Mouse (Mus musculus) forebrain, embryonic 11.5 days (tissue): ENCODE measurements at regions not wholly inside any gene's neighbourhood (a gene's known extent, or its start where the extent isn't known, plus 50 kb on each side); places are given as distances from the start of the nearest gene placed in this dataset.

Experiments used
- ATAC-seq: fragments of 200-750 bp; cut with Nextera tagmentation; replicated peaks from 2 replicates; pipeline ENCODE4 v1.8.0; 2017; ENCODE audit warnings: moderate TSS enrichment; ENCODE audit not compliant: low FRiP score
- DNase-seq: peaks from one replicate; pipeline ENCODE4 v3.0.0-alpha.2; 2017; ENCODE audit warnings: low spot score
- H3K27ac ChIP-seq: fragments of 300-500 bp; sonication (generic); 2 replicates; pipeline ENCODE4 v1.5.1; 2014; ENCODE audit warnings: low read depth, low read length
- H3K27me3 ChIP-seq: fragments of 300-500 bp; sonication (generic); 2 replicates; pipeline ENCODE4 v1.6.1; 2014; ENCODE audit warnings: mild to moderate bottlenecking, low read length, mixed read lengths; ENCODE audit not compliant: control insufficient read depth, insufficient read depth
- H3K36me3 ChIP-seq: fragments of 300-500 bp; sonication (generic); 2 replicates; pipeline ENCODE4 v1.6.1; 2014; ENCODE audit warnings: mild to moderate bottlenecking, low read length, moderate library complexity, mixed read lengths; ENCODE audit not compliant: control insufficient read depth, insufficient read depth
- H3K4me1 ChIP-seq: fragments of 300-500 bp; sonication (generic); replicated peaks from 2 replicates; pipeline ENCODE4 v1.6.1; 2014; ENCODE audit warnings: low read length, mixed read lengths; ENCODE audit not compliant: control insufficient read depth, insufficient read depth
- H3K4me2 ChIP-seq: fragments of 300-500 bp; sonication (generic); 2 replicates; pipeline ENCODE4 v1.6.1; 2014; ENCODE audit warnings: low read depth, mild to moderate bottlenecking, low read length, moderate library complexity, mixed read lengths; ENCODE audit not compliant: severe bottlenecking
- H3K4me3 ChIP-seq: fragments of 300-500 bp; sonication (generic); 2 replicates; pipeline ENCODE4 v1.5.1; 2014; ENCODE audit warnings: low read depth, low read length
- H3K9ac ChIP-seq: fragments of 300-500 bp; sonication (generic); 2 replicates; pipeline ENCODE4 v1.6.1; 2014; ENCODE audit warnings: low read length
- H3K9me3 ChIP-seq: fragments of 300-500 bp; sonication (generic); 2 replicates; pipeline ENCODE4 v1.6.1; 2016; ENCODE audit warnings: low read length, mixed read lengths; ENCODE audit not compliant: control insufficient read depth
- WGBS: fragments of 180-500 bp; shearing (Covaris S2); extraction: QIAGEN DNeasy Blood & Tissue Kit; methylation state at CpG from one replicate; pipeline ENCODE4 v1.1.7; 2014; 5-methylcytosine and 5-hydroxymethylcytosine counted together

DNA sequence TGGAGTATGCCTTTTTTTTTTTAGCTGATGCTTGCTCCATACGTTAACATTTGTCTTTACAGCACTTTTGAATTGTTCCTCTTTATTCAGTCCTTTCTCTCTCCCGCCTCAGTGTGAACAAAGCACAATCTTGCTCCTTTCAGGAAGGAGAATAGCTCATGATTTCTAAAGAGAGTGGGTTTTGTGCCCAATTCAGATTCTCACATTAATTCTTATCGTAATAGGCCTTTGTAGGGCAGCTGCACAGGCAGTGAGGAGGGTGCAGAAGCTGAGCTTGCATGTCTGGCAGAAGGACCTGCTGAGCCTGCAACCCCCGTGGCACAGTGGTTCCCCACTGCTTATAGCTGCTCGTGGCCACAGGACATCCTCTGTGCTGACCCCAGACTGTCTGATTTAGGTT lies 169.2 kb downstream of the Ackr3 start:
- Histone ChIP-seq H3K4me2 (no peak overlapping the region), H3K27me3 (no peaks in the 10 kb centered on the region), H3K27ac (no peak overlapping the region), H3K9me3 (peaks cover 2% of the 10 kb centered on the region; the same call in 1 of the 2 replicates), H3K4me1 (no peaks in the 10 kb centered on the region), H3K36me3 (no peaks in the 10 kb centered on the region), H3K4me3 (no peak overlapping the region), H3K9ac (no peak overlapping the region)
- ATAC-seq: no peak
- WGBS: 70% methylated on average over 5 of the region's 5 CpGs
- DNase-seq: no peak

DNA sequence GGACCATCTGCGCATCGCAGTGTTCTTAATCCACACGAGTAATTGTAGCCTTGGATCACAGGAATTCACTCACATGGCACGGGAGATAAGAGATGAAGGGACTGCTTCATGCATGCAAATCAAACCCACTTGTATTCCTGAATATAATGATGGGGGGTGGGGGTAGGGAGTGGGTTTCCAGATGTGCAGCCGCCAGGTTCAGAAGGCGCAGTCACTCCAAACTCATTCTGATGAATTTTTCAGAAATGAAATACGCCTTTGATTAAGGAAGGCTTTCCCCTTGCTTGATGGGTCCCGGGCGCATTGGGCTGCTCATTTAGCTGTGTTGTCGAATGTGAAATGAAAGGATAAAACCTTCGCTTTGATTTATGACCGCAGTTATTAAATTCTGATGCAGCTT lies 170.7 kb downstream of the Ackr3 start:
- WGBS: 88% methylated on average over 12 of the region's 12 CpGs
- peaks cover 2% of the 10 kb centered on the region; the same call in 1 of the 2 replicates for H3K9me3 ChIP-seq
- no peaks in the 10 kb centered on the region for H3K36me3 ChIP-seq
- H3K27ac ChIP-seq: no peak overlapping the region
- H3K4me3 ChIP-seq: no peak overlapping the region
- H3K4me2 ChIP-seq: no peak overlapping the region
- no peak overlapping the region for H3K9ac ChIP-seq
- DNase-seq (no peak), ATAC-seq (no peak)
- H3K4me1 ChIP-seq: no peaks in the 10 kb centered on the region
- H3K27me3 ChIP-seq: no peaks in the 10 kb centered on the region

DNA sequence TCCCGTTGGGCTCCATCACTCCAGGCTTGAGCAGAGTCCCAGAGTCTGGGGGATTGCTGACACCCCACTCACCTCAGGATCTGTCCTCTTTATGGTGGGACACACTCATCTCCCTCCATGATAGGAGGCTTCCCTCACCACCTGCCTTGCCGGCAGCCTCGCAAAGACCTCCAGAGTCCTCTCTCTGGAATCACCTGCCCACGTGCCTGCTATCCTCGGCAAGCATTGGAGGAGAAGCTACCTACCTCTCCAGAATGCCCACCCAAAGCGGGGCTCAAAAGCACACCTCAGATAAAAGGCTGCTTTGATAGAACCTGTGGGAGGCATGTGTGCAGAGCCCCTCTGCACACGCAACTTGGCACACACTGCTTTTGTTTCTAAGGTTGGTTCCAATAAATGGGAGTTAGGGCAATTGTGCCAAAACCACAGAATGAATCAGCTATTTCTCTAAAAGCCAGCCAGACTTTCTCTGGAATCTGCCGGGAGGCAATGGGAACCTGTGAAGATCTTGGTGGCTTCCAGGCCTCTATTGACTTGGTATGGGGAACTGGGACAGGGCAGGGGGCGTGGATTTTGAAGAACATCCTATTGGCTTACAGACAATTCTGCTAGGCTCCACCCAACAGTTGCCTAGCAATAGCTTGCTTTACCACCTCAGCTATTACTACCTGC lies 176.4 kb downstream of the Ackr3 start:
- no peak for ATAC-seq
- Histone ChIP-seq H3K4me3 (no peak overlapping the region), H3K4me1 (no peaks in the 10 kb centered on the region), H3K9ac (no peak overlapping the region), H3K9me3 (no peaks in the 10 kb centered on the region), H3K27ac (no peak overlapping the region), H3K36me3 (no peaks in the 10 kb centered on the region), H3K4me2 (no peak overlapping the region), H3K27me3 (no peaks in the 10 kb centered on the region)
- WGBS: 87% methylated on average over 9 of the region's 9 CpGs
- no peak for DNase-seq

DNA sequence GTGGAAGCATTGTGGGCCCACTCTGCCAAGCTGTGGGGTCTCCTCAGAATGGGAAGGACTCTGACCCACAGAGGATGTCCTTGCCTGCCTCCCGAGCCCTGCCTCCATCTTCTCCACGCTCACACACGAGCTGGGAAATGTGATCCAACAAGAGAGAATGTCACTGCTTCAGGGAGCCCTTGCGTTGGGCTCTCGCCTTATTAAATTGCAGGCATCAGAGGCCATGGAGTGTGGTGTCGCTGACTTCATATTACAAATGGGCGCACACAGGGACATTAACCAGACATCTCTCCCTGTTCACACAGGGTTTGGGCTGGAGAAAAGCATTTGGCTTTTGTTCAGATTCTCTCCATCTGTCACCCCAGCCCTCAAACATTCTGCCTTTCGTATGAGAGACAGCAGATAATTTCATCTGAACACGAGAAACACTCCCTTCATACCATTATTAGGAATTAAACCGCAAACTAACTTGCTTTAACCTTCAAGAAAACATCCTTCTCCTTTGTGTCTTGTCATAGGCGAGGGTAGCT lies 179.2 kb downstream of the Ackr3 start:
- ATAC-seq (no peak), DNase-seq (no peak)
- no peak overlapping the region for H3K27ac ChIP-seq
- H3K9ac ChIP-seq: no peak overlapping the region
- WGBS: 85% methylated on average over 11 of the region's 11 CpGs
- no peak overlapping the region for H3K4me3 ChIP-seq
- H3K4me2 ChIP-seq: no peak overlapping the region
- no peaks in the 10 kb centered on the region for H3K36me3 ChIP-seq
- no peaks in the 10 kb centered on the region for H3K9me3 ChIP-seq
- H3K4me1 ChIP-seq: no peaks in the 10 kb centered on the region
- H3K27me3 ChIP-seq: no peaks in the 10 kb centered on the region

DNA sequence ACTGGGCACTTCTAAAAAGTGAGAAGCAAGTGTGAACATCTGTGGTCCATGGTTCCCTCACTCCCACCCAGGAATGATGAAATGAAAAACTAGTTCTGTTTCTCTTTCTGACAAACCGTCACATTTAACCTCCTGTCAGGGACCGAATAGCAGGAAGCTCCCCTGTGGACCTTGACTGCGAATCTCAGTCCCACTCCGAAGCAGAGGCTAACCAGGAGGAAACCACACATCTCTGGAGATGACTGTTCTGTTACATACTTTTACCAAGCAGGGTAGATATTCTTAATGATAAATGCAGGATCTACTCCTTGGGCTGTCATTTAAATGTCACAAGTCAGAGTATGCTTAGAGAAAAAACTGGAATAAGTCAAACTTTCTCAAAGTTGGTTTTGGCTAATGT lies 181.2 kb downstream of the Ackr3 start:
- Histone ChIP-seq H3K27ac (no peak overlapping the region), H3K4me1 (no peaks in the 10 kb centered on the region), H3K36me3 (no peaks in the 10 kb centered on the region), H3K4me3 (no peak overlapping the region), H3K27me3 (no peaks in the 10 kb centered on the region), H3K9me3 (no peaks in the 10 kb centered on the region), H3K4me2 (no peak overlapping the region), H3K9ac (no peak overlapping the region)
- DNase-seq: no peak
- ATAC-seq: no peak
- 84% methylated on average over 4 of the region's 4 CpGs for WGBS

DNA sequence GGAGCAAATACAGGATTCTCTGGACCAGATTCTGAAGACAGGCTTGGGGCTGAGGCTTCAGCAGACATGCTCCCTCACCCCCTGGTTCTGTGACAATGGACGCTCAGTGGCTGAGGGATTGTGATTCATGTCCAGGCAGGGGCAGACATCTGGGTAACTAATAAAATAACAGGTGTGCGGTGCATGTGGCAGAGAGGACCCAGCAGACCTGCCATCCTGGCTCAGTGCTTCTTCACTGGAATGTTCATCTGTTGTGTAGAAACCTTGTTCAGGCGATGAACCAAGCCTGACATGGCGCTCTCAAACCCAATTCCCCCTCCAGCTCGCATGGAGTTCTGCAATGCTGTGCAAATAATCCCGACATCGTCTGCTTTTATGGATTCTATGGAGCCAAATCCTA lies 183.0 kb downstream of the Ackr3 start:
- Histone ChIP-seq H3K27me3 (no peaks in the 10 kb centered on the region), H3K4me1 (no peaks in the 10 kb centered on the region), H3K36me3 (no peaks in the 10 kb centered on the region), H3K9me3 (no peaks in the 10 kb centered on the region), H3K4me2 (no peak overlapping the region), H3K9ac (no peak overlapping the region), H3K27ac (no peak overlapping the region), H3K4me3 (no peak overlapping the region)
- WGBS: 91% methylated on average over 7 of the region's 7 CpGs
- no peak for DNase-seq
- no peak for ATAC-seq

DNA sequence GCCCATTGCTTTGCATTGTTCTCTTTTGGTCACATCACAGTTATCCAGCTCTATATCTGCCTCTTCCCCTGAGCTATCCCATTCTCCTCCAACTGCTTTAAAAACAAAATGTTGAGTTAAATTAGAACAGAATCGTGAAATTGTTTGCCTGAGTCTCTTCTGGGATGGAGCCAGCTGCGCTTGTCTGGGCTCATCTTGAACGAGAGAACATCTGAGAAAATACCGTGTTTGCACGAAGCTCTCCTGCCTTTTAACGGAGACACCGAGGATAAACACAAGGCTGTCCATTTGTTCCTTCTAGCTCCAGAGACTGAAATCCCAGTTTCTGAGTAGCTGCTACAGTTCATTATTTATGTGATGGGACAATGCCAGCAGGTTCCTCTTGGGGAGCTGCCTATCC lies 186.6 kb downstream of the Ackr3 start:
- H3K4me2 ChIP-seq: no peak overlapping the region
- WGBS: 93% methylated on average over 7 of the region's 7 CpGs
- no peaks in the 10 kb centered on the region for H3K9me3 ChIP-seq
- no peaks in the 10 kb centered on the region for H3K27me3 ChIP-seq
- ATAC-seq (no peak), DNase-seq (no peak)
- no peak overlapping the region for H3K9ac ChIP-seq
- no peak overlapping the region for H3K4me3 ChIP-seq
- H3K4me1 ChIP-seq: no peaks in the 10 kb centered on the region
- H3K36me3 ChIP-seq: no peaks in the 10 kb centered on the region
- no peak overlapping the region for H3K27ac ChIP-seq

DNA sequence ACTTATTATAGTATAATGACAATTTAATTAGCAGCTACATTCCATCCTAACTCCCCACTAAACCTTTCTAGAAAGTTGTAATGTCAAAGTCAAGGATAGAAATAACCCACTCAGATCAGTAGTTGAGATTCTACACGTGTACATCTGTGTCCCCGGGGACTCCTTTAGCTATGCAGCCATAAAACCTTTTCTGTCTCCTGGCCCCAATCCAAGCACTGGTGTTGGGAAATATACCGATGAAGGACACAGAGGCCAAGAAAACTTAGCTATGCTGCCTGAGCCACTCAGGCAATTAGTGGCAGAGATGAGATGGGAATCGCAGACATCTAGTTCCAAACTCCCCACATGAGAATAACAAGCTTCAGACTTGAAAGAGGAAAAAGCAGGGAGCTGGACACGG lies 190.1 kb downstream of the Ackr3 start:
- no peak overlapping the region for H3K9ac ChIP-seq
- H3K9me3 ChIP-seq: no peaks in the 10 kb centered on the region
- H3K27me3 ChIP-seq: no peaks in the 10 kb centered on the region
- DNase-seq: no peak
- no peak overlapping the region for H3K4me2 ChIP-seq
- 82% methylated on average over 5 of the region's 5 CpGs for WGBS
- H3K4me1 ChIP-seq: 0 out of 2 replicates have a peak, but pooled peaks cover 3% of the 10 kb centered on the region
- H3K27ac ChIP-seq: no peak overlapping the region
- H3K36me3 ChIP-seq: no peaks in the 10 kb centered on the region
- ATAC-seq: no peak
- H3K4me3 ChIP-seq: no peak overlapping the region

DNA sequence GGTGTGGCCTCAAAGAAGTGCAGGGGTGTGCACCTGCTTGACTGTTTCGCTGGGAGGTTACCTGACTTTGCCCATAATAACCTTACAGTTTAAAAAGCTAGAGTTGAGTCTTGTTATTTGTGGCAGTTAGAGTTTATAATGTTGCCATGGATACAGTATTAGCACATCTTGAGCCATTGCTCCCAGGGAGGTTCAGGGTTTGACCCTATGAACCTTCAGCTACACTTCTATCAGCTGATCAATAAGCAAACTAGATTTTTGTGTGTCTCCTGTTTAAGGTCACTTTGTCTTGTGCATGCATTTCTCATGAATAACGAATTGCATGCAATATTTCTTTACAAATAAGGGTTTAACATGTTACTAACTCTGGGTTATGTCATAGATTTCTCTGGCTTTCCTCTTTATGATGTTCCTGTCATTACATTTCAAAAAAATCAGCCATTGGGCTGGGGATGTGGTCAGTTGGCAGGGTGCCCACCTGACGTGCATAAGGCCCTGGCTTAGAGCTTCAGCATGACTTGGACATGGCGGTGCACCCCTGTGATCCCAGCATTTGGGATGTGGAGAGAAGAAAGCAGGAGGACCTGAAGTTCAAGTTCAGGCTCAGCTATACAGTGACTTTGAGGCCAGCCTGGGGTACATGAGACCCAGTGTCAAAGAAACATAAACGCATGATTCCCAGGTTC lies 191.7 kb downstream of the Ackr3 start:
- Histone ChIP-seq H3K9me3 (no peaks in the 10 kb centered on the region), H3K27ac (no peak overlapping the region), H3K4me1 (0 out of 2 replicates have a peak, but pooled peaks cover 3% of the 10 kb centered on the region), H3K4me3 (no peak overlapping the region), H3K9ac (no peak overlapping the region), H3K27me3 (no peaks in the 10 kb centered on the region), H3K4me2 (no peak overlapping the region), H3K36me3 (no peaks in the 10 kb centered on the region)
- DNase-seq: no peak
- no peak for ATAC-seq
- 91% methylated on average over 5 of the region's 5 CpGs for WGBS
